Mouse (Mus musculus) lung, adult 2 months (tissue): ENCODE measurements at regions not wholly inside any gene's neighbourhood (a gene's known extent, or its start where the extent isn't known, plus 50 kb on each side); places are given as distances from the start of the nearest gene placed in this dataset.

Experiments
- CTCF ChIP-seq: fragments of 200-500 bp; IDR thresholded peaks from 2 replicates; pipeline ENCODE4 v1.5.1; 2011; ENCODE audit warnings: mild to moderate bottlenecking, low read length, control low read depth; ENCODE audit not compliant: insufficient read depth
- POLR2A ChIP-seq: fragments of 200-500 bp; IDR thresholded peaks from 2 replicates; pipeline ENCODE4 v1.6.1; 2011; ENCODE audit warnings: low read depth, mild to moderate bottlenecking, control low read depth, low read length, borderline replicate concordance; ENCODE audit errors: extremely low read depth

DNA sequence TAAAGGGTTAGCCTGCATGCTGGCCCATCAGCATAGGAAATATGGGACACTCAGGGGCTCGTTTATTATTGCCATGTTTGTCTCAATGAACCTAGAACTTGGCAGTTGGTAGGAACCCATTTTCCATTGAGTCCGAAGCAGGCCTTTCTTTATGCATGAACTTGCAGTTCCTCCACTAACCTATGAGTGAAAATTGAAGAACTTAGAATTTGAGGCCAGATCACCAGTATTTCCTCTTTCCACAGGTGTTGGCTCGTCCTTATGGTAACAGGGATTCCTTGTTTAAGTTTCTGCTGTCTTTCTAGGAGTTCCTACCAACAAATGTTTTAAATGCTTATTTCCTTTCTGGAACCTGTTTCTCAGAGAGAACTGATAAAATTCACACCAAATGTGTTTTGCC lies 73.6 kb upstream of the Tet2 start:
- TF ChIP-seq CTCF (no peak), POLR2A (no peak)
